Mouse (Mus musculus): ENCODE measurements around the gene Pdzd7. TPM values are rescaled to one million over a fixed set of nuclear protein-coding genes. Genes with fewer than 3 reads are reported as not detected.

Pdzd7 gene
- polyA plus RNA-seq, 1 experiment from 2014 or later, result 0.72 TPM

GRCm38 (mm10) chr19:45056364-45056763, 10.8 kb upstream of the Pdzd7 start:
- peak overlapping the region; percentile 60; the same call in 1 of the 2 replicates for H3K27ac ChIP-seq
- 49% methylated on average over 4 of the region's 4 CpGs for WGBS
- H3K36me3 ChIP-seq, result peaks cover 27% of the 10 kb centered on the region
- ATAC-seq (ENCODE audit: low FRiP score), result no peak
- no peak overlapping the region for H3K9ac ChIP-seq
- no peaks in the 10 kb centered on the region for H3K9me3 ChIP-seq (replicated peaks)
- H3K27me3 ChIP-seq, result 0 out of 2 replicates have a peak, but pooled peaks cover 3% of the 10 kb centered on the region
- no peak overlapping the region for H3K4me3 ChIP-seq
- no peak overlapping the region for H3K4me2 ChIP-seq (replicated peaks)
- peaks cover 22% of the 10 kb centered on the region for H3K4me1 ChIP-seq

- 85% methylated on average over 6 of the region's 6 CpGs for WGBS
- H3K4me3 ChIP-seq, result no peak overlapping the region
- 0 out of 2 replicates have a peak, but pooled peaks cover 3% of the 10 kb centered on the region for H3K27me3 ChIP-seq
- no peaks in the 10 kb centered on the region for H3K9me3 ChIP-seq (replicated peaks)
- H3K4me2 ChIP-seq (replicated peaks), result no peak overlapping the region
- no peak overlapping the region for H3K9ac ChIP-seq
- H3K4me1 ChIP-seq, result peaks cover 22% of the 10 kb centered on the region
- ATAC-seq (ENCODE audit: low FRiP score), result no peak
- peaks cover 34% of the 10 kb centered on the region for H3K36me3 ChIP-seq
- H3K27ac ChIP-seq, result no peak overlapping the region
Observed at GRCm38 (mm10) chr19:45054892-45055690, 9.6 kb upstream of the Pdzd7 start.

- no peak overlapping the region for H3K4me3 ChIP-seq
- H3K27me3 ChIP-seq, result 0 out of 2 replicates have a peak, but pooled peaks cover 3% of the 10 kb centered on the region
- no peak overlapping the region for H3K9ac ChIP-seq
- no peaks in the 10 kb centered on the region for H3K9me3 ChIP-seq (replicated peaks)
- no peak overlapping the region for H3K4me2 ChIP-seq (replicated peaks)
- 86% methylated on average over 8 of the region's 8 CpGs for WGBS
- H3K27ac ChIP-seq, result no peak overlapping the region
- H3K36me3 ChIP-seq, result peaks cover 34% of the 10 kb centered on the region
- H3K4me1 ChIP-seq, result peaks cover 27% of the 10 kb centered on the region
- no peak for ATAC-seq (ENCODE audit: low FRiP score)
Observed at GRCm38 (mm10) chr19:45053451-45053850, 7.9 kb upstream of the Pdzd7 start.

- Histone ChIP-seq H3K4me1 (peaks cover 34% of the 10 kb centered on the region), H3K36me3 (peaks cover 27% of the 10 kb centered on the region), H3K27me3 (peaks cover 23% of the 10 kb centered on the region), H3K4me3 (no peak overlapping the region), H3K4me2 (replicated peaks) (peak overlapping the region; percentile 71), H3K27ac (no peak overlapping the region), H3K9ac (no peak overlapping the region), H3K9me3 (replicated peaks) (no peaks in the 10 kb centered on the region)
- 76% methylated on average over 9 of the region's 9 CpGs for WGBS
- no peak for ATAC-seq (ENCODE audit: low FRiP score)
Observed at GRCm38 (mm10) chr19:45049523-45049922, 4.0 kb upstream of the Pdzd7 start.

GRCm38 (mm10) chr19:45048644-45049365, 3.3 kb upstream of the Pdzd7 start:
- H3K27ac ChIP-seq, result 0 out of 2 replicates have a peak overlapping the region, but pooled peaks have one; percentile 87
- H3K4me3 ChIP-seq, result peak overlapping the region; percentile 49
- 83% methylated on average over 12 of the region's 12 CpGs for WGBS
- peaks cover 24% of the 10 kb centered on the region for H3K27me3 ChIP-seq
- no peak for ATAC-seq (ENCODE audit: low FRiP score)
- peak overlapping the region; percentile 71 for H3K4me2 ChIP-seq (replicated peaks)
- peak overlapping the region; percentile 69 for H3K9ac ChIP-seq
- peaks cover 34% of the 10 kb centered on the region for H3K4me1 ChIP-seq
- peaks cover 24% of the 10 kb centered on the region for H3K36me3 ChIP-seq
- no peaks in the 10 kb centered on the region for H3K9me3 ChIP-seq (replicated peaks)

GRCm38 (mm10) chr19:45047935-45048643, 2.6 kb upstream of the Pdzd7 start:
- Histone ChIP-seq H3K9ac (peak overlapping the region; percentile 69), H3K36me3 (peaks cover 20% of the 10 kb centered on the region; the same call in 1 of the 2 replicates), H3K9me3 (replicated peaks) (no peaks in the 10 kb centered on the region), H3K4me3 (peak overlapping the region; percentile 49), H3K27ac (peak overlapping the region; percentile 87), H3K4me2 (replicated peaks) (peak overlapping the region; percentile 71), H3K27me3 (peaks cover 28% of the 10 kb centered on the region), H3K4me1 (peaks cover 34% of the 10 kb centered on the region)
- WGBS, result 53% methylated on average over 11 of the region's 11 CpGs
- peak; percentile 59 for ATAC-seq (ENCODE audit: low FRiP score)

GRCm38 (mm10) chr19:45047417-45047934, 2.0 kb upstream of the Pdzd7 start, which contains the start of gene Sfxn3:
Sfxn3 (plus strand) TSS chr19:45047503.
- H3K4me1 ChIP-seq, result peaks cover 34% of the 10 kb centered on the region
- H3K9ac ChIP-seq, result peak within 1 kb of the TSS; percentile 69
- no peaks in the 10 kb centered on the region for H3K9me3 ChIP-seq (replicated peaks)
- peaks cover 29% of the 10 kb centered on the region for H3K27me3 ChIP-seq
- peak within 1 kb of the TSS; percentile 71 for H3K4me2 ChIP-seq (replicated peaks)
- WGBS, result under 1% methylated on average over 26 of the region's 26 CpGs
- peaks cover 14% of the 10 kb centered on the region; the same call in 1 of the 2 replicates for H3K36me3 ChIP-seq
- H3K4me3 ChIP-seq, result peak within 1 kb of the TSS; percentile 49
- ATAC-seq (ENCODE audit: low FRiP score), result peak; percentile 83
- peak within 1 kb of the TSS; percentile 87 for H3K27ac ChIP-seq

- WGBS, result 3% methylated on average over 34 of the region's 34 CpGs
- no peaks in the 10 kb centered on the region for H3K9me3 ChIP-seq (replicated peaks)
- peaks cover 34% of the 10 kb centered on the region for H3K27me3 ChIP-seq
- H3K36me3 ChIP-seq, result 0 out of 2 replicates have a peak, but pooled peaks cover 7% of the 10 kb centered on the region
- peak overlapping the region; percentile 87 for H3K27ac ChIP-seq
- H3K4me1 ChIP-seq, result peaks cover 34% of the 10 kb centered on the region
- H3K9ac ChIP-seq, result peak overlapping the region; percentile 69
- ATAC-seq (ENCODE audit: low FRiP score), result peak; percentile 57
- H3K4me2 ChIP-seq (replicated peaks), result peak overlapping the region; percentile 71
- H3K4me3 ChIP-seq, result peak overlapping the region; percentile 49
Observed at GRCm38 (mm10) chr19:45046523-45047321, 1.2 kb upstream of the Pdzd7 start.

GRCm38 (mm10) chr19:45045236-45045635, 281 bp downstream of the Pdzd7 start:
- Histone ChIP-seq H3K9ac (no peak overlapping the region), H3K27ac (no peak overlapping the region), H3K36me3 (no peaks in the 10 kb centered on the region), H3K4me3 (no peak overlapping the region), H3K4me2 (replicated peaks) (no peak overlapping the region), H3K4me1 (peaks cover 34% of the 10 kb centered on the region), H3K9me3 (replicated peaks) (no peaks in the 10 kb centered on the region), H3K27me3 (peaks cover 42% of the 10 kb centered on the region)
- ATAC-seq (ENCODE audit: low FRiP score), result no peak
- WGBS, result 36% methylated on average over 15 of the region's 15 CpGs

GRCm38 (mm10) chr19:45044389-45044927, 1.1 kb downstream of the Pdzd7 start:
- no peaks in the 10 kb centered on the region for H3K36me3 ChIP-seq
- H3K9me3 ChIP-seq (replicated peaks), result no peaks in the 10 kb centered on the region
- H3K4me2 ChIP-seq (replicated peaks), result no peak overlapping the region
- H3K9ac ChIP-seq, result no peak overlapping the region
- H3K4me3 ChIP-seq, result no peak overlapping the region
- peaks cover 50% of the 10 kb centered on the region for H3K27me3 ChIP-seq
- H3K27ac ChIP-seq, result no peak overlapping the region
- no peak for ATAC-seq (ENCODE audit: low FRiP score)
- H3K4me1 ChIP-seq, result peaks cover 35% of the 10 kb centered on the region
- whole genome bisulfite sequencing, result 60% methylated on average over 11 of the region's 11 CpGs

GRCm38 (mm10) chr19:45040214-45040613, 5.3 kb downstream of the Pdzd7 start:
- H3K9me3 ChIP-seq (replicated peaks), result no peaks in the 10 kb centered on the region
- peak; percentile 21; the same call in 1 of the 2 replicates for ATAC-seq (ENCODE audit: low FRiP score)
- H3K4me2 ChIP-seq (replicated peaks), result no peak overlapping the region
- no peak overlapping the region for H3K27ac ChIP-seq
- H3K4me1 ChIP-seq, result peaks cover 2% of the 10 kb centered on the region; the same call in 1 of the 2 replicates
- H3K27me3 ChIP-seq, result peaks cover 52% of the 10 kb centered on the region
- no peaks in the 10 kb centered on the region for H3K36me3 ChIP-seq
- H3K4me3 ChIP-seq, result no peak overlapping the region
- WGBS, result 51% methylated on average over 13 of the region's 13 CpGs
- H3K9ac ChIP-seq, result no peak overlapping the region

Data from hindbrain, embryonic 12.5 days (tissue).